Mouse (Mus musculus) lung, postnatal 0 days (tissue): ENCODE data around the gene Spint2. TPM values are rescaled to one million over a fixed set of nuclear protein-coding genes. Genes with fewer than 3 reads are reported as not detected.
"Not testable (repeated sequence)": the region's sequence is repeated elsewhere in the genome, so short reads cannot be mapped to it uniquely, and the experiment has no call there.

Experiments
- ATAC-seq: fragments of 200-750 bp; cut with Nextera tagmentation; 2 replicates; pipeline ENCODE4 v1.8.0; 2017; ENCODE audit warnings: moderate library complexity
- DNase-seq: peaks from one replicate; pipeline ENCODE4 v3.0.0-alpha.2; 2016; ENCODE audit warnings: low spot score
- H3K27ac ChIP-seq: fragments of 300-500 bp; sonication (generic); 2 replicates; pipeline ENCODE4 v1.5.1; 2014; ENCODE audit warnings: antibody characterized with exemption, mild to moderate bottlenecking, low read length, mixed read lengths
- H3K27me3 ChIP-seq: fragments of 300-500 bp; sonication (generic); replicated peaks from 2 replicates; pipeline ENCODE4 v1.6.1; 2014; ENCODE audit warnings: low read length, mixed read lengths; ENCODE audit not compliant: insufficient read depth
- H3K36me3 ChIP-seq: fragments of 300-500 bp; sonication (generic); 2 replicates; pipeline ENCODE4 v1.6.1; 2014; ENCODE audit warnings: low read length, mixed read lengths; ENCODE audit not compliant: insufficient read depth
- H3K4me1 ChIP-seq: fragments of 300-500 bp; sonication (generic); 2 replicates; pipeline ENCODE4 v1.6.1; 2014; ENCODE audit warnings: antibody characterized with exemption, low read depth, low read length, mixed read lengths; ENCODE audit not compliant: insufficient read depth
- H3K4me2 ChIP-seq: fragments of 300-500 bp; sonication (generic); replicated peaks from 2 replicates; pipeline ENCODE4 v1.6.1; 2014; ENCODE audit warnings: low read depth, mild to moderate bottlenecking, low read length, moderate library complexity, mixed read lengths
- H3K4me3 ChIP-seq: fragments of 300-500 bp; sonication (generic); 2 replicates; pipeline ENCODE4 v1.5.1; 2014; ENCODE audit warnings: low read depth, low read length
- H3K9ac ChIP-seq: fragments of 300-500 bp; sonication (generic); replicated peaks from 2 replicates; pipeline ENCODE4 v1.6.1; 2014; ENCODE audit warnings: low read depth, mild to moderate bottlenecking
- H3K9me3 ChIP-seq: fragments of 300-500 bp; sonication (generic); 2 replicates; pipeline ENCODE4 v1.6.1; 2016; ENCODE audit warnings: low read length, mixed read lengths
- CTCF ChIP-seq: IDR thresholded peaks from 2 replicates; pipeline ENCODE4 v1.5.1; 2016; ENCODE audit warnings: antibody characterized with exemption, mild to moderate bottlenecking
- EP300 ChIP-seq: IDR thresholded peaks from 2 replicates; pipeline ENCODE4 v1.6.1; 2016; ENCODE audit warnings: antibody characterized with exemption, mild to moderate bottlenecking, control low read depth
- WGBS: fragments of 180-500 bp; shearing (Covaris S2); extraction: QIAGEN DNeasy Blood & Tissue Kit; methylation state at CpG from one replicate; pipeline ENCODE4 v1.1.7; 2014; 5-methylcytosine and 5-hydroxymethylcytosine counted together
- polyA plus RNA-seq: library from polyadenylated mRNA; unstranded; fragments of >200 nt; fragmentation: Nextera tagmentation; extraction: Ambion mirVana; gene quantifications from 2 replicates; pipeline ENCODE4 v1.2.1, GENCODE M21; 2015

Spint2 gene
- polyA plus RNA-seq, 1 experiment from 2014 or later, result 429 TPM

GRCm38 (mm10) chr7:29238019-29238967, 43.4 kb downstream of the Spint2 start, which contains the start of gene Yif1b:
Gene Yif1b (plus strand): TSS chr7:29238329.
- DNase-seq (peak; percentile 100), ATAC-seq (peak; percentile 95)
- H3K27me3 ChIP-seq, result no peaks in the 10 kb centered on the region
- under 1% methylated on average over 57 of the region's 60 CpGs for WGBS
- H3K9ac ChIP-seq, result peak within 1 kb of the TSS; percentile 51
- H3K27ac ChIP-seq, result peak within 1 kb of the TSS; percentile 85
- peak within 1 kb of the TSS; percentile 73 for H3K4me2 ChIP-seq
- H3K36me3 ChIP-seq, result no peaks in the 10 kb centered on the region
- H3K4me3 ChIP-seq, result peak within 1 kb of the TSS; percentile 66
- TF ChIP-seq EP300, result peak; percentile 94
- TF ChIP-seq CTCF, result peak; percentile 16; the same call in 1 of the 2 replicates
- H3K9me3 ChIP-seq, result no peaks in the 10 kb centered on the region
- peaks cover 8% of the 10 kb centered on the region; the same call in 1 of the 2 replicates for H3K4me1 ChIP-seq

DNA sequence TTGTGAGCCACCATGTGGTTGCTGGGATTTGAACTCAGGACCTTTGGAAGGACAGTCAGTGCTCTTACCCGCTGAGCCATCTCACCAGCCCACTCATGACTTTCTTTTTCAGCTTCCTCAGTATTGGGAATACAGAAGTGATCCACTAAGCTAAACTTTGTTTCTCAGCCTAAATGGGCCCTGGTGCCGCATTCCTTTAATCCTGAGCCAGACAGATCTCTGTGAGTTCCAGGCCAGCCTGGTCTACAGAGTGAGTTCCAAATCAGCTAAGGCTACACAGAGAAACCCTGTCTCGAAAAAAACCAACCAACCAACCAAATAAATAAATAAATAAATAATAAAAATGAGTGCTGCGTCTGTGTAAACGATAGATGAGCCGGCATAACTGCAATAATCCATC, 44.1 kb downstream of the Spint2 start:
- not testable (repeated sequence) for DNase-seq, H3K4me1 ChIP-seq, H3K36me3 ChIP-seq, H3K27me3 ChIP-seq, H3K9me3 ChIP-seq
- Histone ChIP-seq H3K9ac (0 out of 2 replicates have a peak overlapping the region, but pooled peaks have one; percentile 23), H3K4me3 (peak overlapping the region; percentile 15; the same call in 1 of the 2 replicates), H3K4me2 (peak overlapping the region; percentile 73), H3K27ac (peak overlapping the region; percentile 85)
- 23% methylated on average over 6 of the region's 6 CpGs for WGBS
- peak; percentile 0; the same call in 1 of the 2 replicates for ATAC-seq

DNA sequence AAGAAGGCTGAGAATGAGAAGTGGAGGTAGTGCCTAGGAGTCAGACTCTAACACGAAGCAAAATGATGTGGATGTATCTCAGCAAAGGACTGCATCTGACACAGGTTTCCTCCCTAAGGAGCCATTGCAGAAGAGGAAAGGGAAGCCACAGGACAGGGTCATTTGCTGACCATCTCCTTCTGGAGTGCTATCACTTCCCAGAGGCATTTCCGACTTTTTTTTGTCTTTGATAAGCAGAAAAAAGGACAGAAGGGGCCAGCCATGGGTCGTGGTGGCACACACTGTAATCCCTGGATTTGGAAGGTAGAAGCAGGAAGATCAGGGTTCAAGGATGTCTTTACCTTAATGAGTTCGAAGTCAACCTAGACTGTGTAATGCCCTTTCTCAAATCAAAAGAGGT, 45.1 kb downstream of the Spint2 start:
- DNase-seq (no peak), ATAC-seq (no peak)
- Histone ChIP-seq H3K27me3 (no peaks in the 10 kb centered on the region), H3K4me1 (peaks cover 8% of the 10 kb centered on the region; the same call in 1 of the 2 replicates), H3K9ac (no peak overlapping the region), H3K4me2 (no peak overlapping the region), H3K4me3 (no peak overlapping the region), H3K27ac (no peak overlapping the region), H3K9me3 (no peaks in the 10 kb centered on the region), H3K36me3 (no peaks in the 10 kb centered on the region)
- TF ChIP-seq CTCF, result no peak
- TF ChIP-seq EP300, result no peak
- 74% methylated on average over 4 of the region's 4 CpGs for WGBS

DNA sequence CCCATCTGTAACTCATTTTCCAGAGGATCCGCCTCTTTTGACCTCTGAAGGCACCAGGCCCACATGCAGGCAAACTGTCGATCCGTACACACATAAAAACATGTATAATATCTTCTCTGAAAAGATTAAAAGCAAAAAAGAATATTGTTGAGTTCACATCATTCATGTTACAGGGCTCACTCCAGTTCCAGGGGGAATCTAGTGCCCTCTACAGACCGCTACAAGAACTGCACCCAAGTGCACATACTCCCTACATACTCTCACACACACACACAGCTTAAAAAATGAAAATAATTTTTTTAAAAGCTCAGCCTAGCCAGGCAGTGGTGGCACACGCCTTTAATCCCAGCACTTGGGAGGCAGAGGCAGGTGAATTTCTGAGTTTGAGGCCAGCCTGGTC, 47.1 kb downstream of the Spint2 start:
- 79% methylated on average over 5 of the region's 5 CpGs for WGBS
- Histone ChIP-seq H3K9ac (no peak overlapping the region), H3K27me3 (no peaks in the 10 kb centered on the region), H3K27ac (peak overlapping the region; percentile 60; the same call in 1 of the 2 replicates), H3K9me3 (no peaks in the 10 kb centered on the region), H3K4me3 (no peak overlapping the region), H3K4me2 (no peak overlapping the region), H3K36me3 (no peaks in the 10 kb centered on the region), H3K4me1 (peaks cover 8% of the 10 kb centered on the region; the same call in 1 of the 2 replicates)
- ATAC-seq (no peak), DNase-seq (no peak)
- TF ChIP-seq CTCF (peak; percentile 49), EP300 (no peak)

GRCm38 (mm10) chr7:29233745-29234144, 48.0 kb downstream of the Spint2 start:
- H3K9ac ChIP-seq, result no peak overlapping the region
- H3K4me2 ChIP-seq, result no peak overlapping the region
- no peaks in the 10 kb centered on the region for H3K9me3 ChIP-seq
- H3K27ac ChIP-seq, result peak overlapping the region; percentile 64
- H3K36me3 ChIP-seq, result no peaks in the 10 kb centered on the region
- ATAC-seq (peak; percentile 22), DNase-seq (peak; percentile 80)
- H3K27me3 ChIP-seq, result no peaks in the 10 kb centered on the region
- no peak for TF ChIP-seq CTCF
- peak; percentile 85 for TF ChIP-seq EP300
- H3K4me3 ChIP-seq, result no peak overlapping the region
- H3K4me1 ChIP-seq, result peaks cover 3% of the 10 kb centered on the region; the same call in 1 of the 2 replicates
- WGBS, result 37% methylated on average over 6 of the region's 6 CpGs

DNA sequence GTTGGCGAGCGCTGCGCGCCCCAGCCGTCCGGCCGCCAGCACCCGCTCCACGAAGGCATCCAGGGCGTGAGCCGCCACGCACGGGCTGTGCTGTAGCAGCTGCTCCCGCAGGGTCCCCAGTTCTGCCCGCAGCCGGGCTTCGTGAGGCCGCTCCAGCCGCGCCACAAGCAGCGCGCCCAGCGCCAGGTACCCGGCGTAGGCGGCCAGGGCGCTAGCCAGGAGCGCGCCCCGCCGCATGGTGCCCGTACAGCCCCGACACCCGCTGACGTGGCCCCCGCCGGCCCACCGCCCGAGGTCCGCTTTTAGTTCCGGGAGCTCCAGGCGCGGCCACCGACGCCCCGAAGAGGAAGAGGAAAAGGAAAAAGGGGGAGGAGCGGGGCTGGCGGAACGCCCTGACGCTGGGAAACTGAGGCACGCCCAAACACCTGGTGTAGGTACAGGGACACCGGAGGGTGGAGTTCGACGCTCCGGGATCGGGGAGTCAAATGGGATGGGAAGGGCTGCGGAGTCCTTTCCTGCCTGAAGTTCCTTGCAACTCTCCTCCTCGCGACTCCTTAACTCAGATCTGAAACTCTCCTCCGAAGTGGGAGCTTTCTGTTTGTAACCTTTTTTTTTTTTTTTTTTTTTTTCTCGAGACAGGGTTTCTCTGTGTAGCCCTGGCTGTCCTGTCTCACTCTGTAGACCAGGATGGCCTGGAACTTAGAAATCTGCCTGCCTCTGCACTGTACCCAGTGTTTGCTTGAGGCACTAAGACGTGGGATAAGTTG, 49.3 kb downstream of the Spint2 start, which contains the start of gene Kcnk6:
Kcnk6 (minus strand) TSS at position 269 of the 767 bp plus-strand sequence.
- H3K4me3 ChIP-seq, result peak within 1 kb of the TSS; percentile 61
- DNase-seq, result peak; percentile 56
- ATAC-seq, result peak; percentile 45
- no peaks in the 10 kb centered on the region for H3K9me3 ChIP-seq
- no peaks in the 10 kb centered on the region for H3K36me3 ChIP-seq
- H3K9ac ChIP-seq, result peak within 1 kb of the TSS; percentile 48
- TF ChIP-seq CTCF, result no peak
- TF ChIP-seq EP300, result no peak
- WGBS, result under 1% methylated on average over 58 of the region's 62 CpGs
- no peaks in the 10 kb centered on the region for H3K4me1 ChIP-seq
- H3K4me2 ChIP-seq, result peak within 1 kb of the TSS; percentile 95
- peak within 1 kb of the TSS; percentile 79 for H3K27ac ChIP-seq
- no peaks in the 10 kb centered on the region for H3K27me3 ChIP-seq
